Mouse (Mus musculus): ENCODE results near the gene Med4. TPM values are rescaled to one million over a fixed set of nuclear protein-coding genes. Genes with fewer than 3 reads are reported as not detected.
"Not testable (repeated sequence)": the region's sequence is repeated elsewhere in the genome, so short reads cannot be mapped to it uniquely, and the experiment has no call there.

The Med4 gene
- total RNA-seq, 2 experiments from 2014 or later, result 15.4 to 20.1 TPM

DNA sequence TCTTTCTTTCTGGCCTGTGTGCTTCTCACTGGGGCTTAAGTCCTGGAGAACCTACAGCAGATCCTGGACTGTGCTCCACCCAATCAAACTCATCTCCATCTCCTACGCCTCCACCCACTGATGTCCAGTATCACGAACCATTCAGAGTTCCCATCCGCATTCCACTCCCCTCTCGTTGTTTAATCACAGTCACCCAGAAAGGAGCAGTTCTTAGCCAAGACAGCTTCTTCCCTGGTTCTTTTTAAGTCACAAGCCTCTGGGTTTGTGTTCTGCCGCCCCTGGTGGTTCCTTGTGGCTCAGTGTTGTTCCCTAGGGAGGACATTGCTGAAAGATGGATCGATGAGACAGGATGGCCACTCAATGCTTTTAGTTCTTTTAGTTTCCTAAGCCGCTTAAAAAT is 14.1 kb upstream of the Med4 start:
- no peak for ATAC-seq (replicated peaks; ENCODE audit: low FRiP score, poor library complexity, severe bottlenecking)

DNA sequence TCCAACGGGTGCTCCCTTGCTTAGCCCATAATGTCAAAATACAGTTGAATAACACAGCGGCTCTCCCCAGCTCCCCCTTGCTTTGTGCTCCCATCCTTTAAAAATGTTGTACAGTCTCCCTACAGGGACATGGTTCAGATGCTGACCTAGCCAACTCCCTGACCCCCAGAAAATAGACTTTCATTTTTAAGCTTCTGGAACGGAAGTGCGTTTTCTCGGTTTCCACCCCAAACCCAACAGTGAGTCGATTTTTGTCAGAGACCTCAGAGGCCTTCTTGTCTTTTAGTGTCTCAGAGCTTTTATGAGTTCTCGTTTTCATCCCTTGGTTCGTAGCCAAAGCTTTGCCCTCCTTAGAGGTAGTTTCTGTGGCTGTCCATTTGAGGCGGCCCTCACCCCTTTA is 8.5 kb upstream of the Med4 start:
- ATAC-seq (replicated peaks; ENCODE audit: low FRiP score, poor library complexity, severe bottlenecking), result no peak

DNA sequence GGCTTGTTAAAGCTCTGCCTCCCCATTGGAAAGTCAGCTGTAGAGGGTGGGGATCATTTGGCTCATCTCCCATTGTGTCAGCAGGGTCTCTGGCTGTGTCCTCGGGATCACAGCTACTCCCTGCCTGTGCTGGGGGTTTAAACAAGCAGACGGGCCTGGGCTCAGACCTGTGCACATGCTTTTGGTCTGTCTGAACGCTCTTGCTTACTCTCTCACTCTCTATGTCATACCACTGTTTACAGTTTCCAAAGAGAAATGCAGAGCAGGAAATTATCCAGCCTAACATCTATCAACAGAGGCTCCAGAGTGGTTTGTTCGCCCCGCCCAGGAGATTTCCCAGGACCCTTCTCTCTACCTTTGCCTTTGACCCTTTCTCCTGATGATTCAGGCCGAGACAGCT is 8.1 kb upstream of the Med4 start:
- no peak for ATAC-seq (replicated peaks; ENCODE audit: low FRiP score, poor library complexity, severe bottlenecking)

DNA sequence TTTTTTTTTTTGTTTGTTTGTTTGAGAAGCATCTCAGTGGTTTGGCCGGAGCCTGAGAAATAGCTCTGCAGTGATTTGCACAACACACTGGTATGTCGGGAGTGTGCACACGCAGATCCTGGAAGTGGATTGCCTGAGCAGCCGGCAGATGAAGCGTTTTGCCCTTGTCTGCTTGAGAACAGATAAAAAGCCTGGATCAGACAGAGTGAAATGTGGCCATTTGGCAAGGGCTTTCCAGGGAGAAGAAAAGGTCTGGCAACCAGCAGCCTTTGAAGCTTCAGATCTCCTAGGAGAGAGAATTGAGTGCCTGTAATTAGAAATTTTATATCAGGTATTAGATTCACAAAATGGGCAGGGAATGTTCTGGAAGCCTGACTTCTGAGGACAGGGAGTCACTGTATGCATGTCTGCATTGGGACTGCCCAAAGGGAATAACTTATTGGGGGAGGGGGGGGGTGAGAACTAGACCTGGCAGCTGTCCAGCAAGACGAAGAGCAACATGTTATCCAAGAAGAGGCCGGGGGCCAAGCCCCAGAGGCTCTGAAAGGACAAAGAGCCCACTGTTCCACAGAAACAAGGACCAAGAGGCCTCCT is 7.1 kb upstream of the Med4 start:
- ATAC-seq (replicated peaks; ENCODE audit: low FRiP score, poor library complexity, severe bottlenecking), result no peak

DNA sequence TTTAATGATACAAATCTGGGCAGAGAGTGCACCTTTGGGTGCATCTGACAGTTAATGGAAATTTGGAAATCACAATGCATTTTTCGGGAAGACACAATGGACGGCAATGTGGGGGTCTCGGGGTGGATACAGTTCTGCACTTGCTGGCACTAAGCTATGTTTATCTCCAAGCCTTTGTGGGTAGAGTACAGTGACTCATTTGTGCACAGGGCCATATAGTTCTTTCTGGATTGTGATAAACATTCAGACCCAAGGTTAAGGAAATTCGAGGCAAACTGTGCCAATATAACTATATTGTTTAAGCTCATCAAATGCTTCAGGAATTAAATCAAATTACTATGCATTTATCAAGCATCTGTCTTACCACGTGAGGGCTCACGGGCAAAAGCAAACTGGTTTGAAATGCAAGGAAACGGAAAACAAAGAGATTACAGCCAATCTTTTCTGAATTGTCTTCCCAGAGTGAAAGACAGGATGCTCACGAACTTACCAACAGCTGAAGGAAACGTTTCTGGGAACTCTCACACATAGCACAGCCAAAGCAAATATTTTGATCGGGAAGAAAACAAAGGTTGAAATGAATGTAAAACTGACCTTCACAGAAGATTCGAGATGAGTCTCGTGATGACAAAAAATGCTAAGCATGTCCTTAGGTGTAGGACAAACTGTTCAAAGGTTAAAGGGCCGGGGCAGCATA is 6.4 kb upstream of the Med4 start:
- ATAC-seq (replicated peaks; ENCODE audit: low FRiP score, poor library complexity, severe bottlenecking), result no peak

DNA sequence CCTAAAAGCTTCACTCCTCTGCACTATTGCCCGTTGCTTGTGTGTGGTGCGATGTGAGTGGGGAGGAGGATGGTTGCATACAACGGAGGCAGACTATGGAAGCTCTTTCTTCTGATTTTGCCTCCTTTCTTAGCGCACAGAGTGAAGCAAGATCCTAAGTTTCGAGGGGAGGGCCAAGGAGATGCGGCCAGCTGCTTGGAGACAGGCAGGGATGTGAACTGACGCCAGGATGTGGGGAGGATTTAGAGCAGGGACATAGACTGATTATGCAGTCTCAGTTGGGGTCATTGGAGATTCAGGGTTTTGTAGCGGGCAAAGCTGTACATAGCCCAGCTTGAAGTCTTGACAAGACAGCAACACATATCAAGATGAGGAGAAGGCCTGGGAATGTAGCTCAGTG is 3.5 kb upstream of the Med4 start:
- no peak for ATAC-seq (replicated peaks; ENCODE audit: low FRiP score, poor library complexity, severe bottlenecking)

DNA sequence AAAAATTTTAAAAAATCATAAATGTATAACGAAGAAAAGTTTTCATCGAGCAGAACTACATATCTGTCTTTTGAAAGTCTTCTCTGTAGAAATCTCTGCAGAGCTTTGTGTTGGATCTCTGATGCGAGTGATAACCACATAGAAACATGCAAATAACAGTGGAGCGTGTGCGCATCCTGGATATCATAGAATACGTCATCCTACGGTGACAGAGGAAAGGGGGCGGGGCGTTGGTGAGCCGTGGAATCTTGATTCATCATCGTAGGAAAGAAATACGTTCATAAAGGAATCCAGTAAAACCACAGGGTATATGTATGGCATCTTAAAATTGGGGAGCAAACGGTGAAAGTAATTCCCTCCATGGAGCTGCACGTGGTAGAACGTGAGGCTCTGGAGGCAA is 2.6 kb upstream of the Med4 start:
- ATAC-seq (replicated peaks; ENCODE audit: low FRiP score, poor library complexity, severe bottlenecking), result no peak

DNA sequence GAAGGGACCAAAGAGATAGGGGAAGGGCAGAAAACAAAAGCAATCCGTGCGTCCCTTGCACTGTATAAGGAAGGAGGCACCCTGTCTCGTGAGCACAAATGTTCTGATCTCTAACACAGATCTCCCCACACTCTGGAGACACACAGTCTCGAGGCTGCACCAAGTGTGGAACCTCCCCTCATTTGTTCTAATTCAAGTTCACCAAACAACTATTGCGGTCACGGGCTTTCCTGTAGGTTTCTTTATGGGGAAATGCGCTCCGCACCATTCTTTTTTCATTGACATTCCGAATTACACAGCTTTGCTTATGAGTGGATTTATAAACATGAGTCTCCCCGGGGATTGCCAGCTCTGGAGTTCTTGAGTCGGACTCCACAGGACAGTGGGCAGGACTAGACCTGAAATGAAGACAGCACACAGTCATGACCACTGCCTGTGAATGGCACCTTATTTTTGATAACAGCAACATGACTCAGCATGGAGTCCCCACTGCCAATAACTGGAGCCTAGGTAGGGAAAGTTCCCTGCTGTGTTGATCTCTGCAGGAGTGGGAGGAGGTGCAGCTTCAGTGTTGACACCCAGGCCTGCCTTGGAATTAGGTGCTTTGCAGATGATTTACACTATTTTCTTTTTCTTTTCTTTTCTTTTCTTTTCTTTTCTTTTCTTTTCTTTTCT is 2.0 kb upstream of the Med4 start:
- peak; percentile 31; the same call in 1 of the 2 replicates for ATAC-seq (replicated peaks; ENCODE audit: low FRiP score, poor library complexity, severe bottlenecking)

DNA sequence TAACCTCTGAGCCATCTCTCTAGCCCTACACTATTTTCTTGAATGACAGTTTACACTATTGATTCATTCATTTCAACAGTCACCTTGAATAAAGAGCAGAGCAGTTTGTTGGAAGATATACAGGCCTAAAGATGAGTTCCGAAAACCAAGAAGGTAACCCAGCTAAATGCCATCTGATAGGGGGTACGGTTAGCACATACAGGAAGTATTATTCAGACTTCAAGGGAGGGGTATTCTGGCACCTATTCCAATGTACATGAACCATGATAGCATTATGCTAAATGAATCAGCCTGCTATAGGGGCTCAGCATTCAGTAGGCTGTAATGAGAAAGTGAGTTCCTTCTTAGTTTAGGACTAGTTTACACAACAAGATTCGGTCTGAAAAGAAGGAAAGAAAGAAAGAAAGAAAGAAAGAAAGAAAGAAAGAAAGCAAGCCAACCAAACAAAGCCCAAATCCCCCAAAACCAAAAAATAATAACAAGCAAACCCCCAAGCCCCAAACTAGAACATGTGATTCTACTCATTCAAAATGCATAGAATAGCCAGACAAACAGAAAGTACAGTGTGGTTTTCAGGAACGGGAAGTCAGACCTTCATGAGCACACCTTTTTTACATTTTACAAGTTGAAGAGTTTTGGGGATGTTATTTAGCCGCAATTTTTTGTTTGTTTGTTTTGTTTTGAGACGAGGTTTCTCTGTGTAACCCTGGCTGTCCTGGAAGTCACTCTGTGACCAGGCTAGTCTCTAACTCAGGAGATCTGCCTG is 1.0 kb upstream of the Med4 start:
- no peak for ATAC-seq (replicated peaks; ENCODE audit: low FRiP score, poor library complexity, severe bottlenecking)

DNA sequence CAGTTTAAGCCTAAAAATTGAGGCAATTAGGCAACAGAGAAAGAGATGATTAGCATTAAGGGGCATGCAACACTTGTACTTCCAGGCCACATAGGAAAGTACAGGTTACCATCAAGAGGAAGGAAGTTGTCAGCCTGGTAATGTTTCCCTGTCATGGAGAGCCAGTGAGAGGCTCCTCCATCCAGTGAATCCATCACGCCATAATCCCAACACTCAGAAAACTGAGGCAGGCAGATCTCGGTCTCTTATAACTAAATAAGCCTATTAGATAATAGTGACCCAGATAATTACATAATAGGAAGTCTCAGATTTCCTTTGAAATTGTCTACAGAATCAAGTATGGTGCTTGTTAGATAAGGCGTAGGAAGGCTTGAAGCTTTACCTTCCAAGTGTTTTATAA is 14.3 kb downstream of the Med4 start:
- ATAC-seq (replicated peaks; ENCODE audit: low FRiP score, poor library complexity, severe bottlenecking), result no peak

DNA sequence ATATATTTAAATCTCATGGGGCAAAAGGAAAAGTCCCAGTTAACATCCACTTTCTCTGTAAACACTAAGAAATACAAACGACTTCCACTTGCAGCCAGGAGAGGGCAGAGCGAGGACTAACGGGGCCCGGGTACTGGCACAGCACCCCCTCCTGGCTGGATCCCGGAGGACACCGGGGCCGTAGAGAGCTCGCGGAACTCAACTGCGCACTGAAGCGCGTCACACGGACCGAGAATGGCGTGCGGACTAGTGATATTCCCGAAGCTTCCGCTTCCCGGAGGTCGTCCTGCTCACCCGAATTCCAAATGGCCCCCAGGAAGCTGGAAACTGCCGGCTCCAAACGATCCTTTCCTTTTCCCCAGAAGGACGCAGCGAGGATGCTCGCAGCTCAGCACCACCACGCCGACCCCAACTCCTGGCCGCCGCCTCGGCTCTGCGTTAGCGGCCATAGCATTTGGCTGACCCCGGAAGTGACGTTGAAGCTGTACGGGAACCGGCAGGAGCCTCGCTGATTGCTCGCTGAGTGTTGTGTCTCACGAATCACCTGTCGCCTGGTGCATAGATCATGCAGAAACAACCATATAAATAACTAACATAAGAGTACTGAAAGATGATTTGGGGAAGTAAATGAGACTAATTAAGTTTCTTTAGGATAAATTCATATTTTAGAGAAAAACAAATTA is 15.1 kb downstream of the Med4 start, which contains the start of gene Sucla2:
Sucla2 (plus strand) TSS at position 554 of the 683 bp plus-strand sequence.
- ATAC-seq (replicated peaks; ENCODE audit: low FRiP score, poor library complexity, severe bottlenecking), result peak; percentile 100

DNA sequence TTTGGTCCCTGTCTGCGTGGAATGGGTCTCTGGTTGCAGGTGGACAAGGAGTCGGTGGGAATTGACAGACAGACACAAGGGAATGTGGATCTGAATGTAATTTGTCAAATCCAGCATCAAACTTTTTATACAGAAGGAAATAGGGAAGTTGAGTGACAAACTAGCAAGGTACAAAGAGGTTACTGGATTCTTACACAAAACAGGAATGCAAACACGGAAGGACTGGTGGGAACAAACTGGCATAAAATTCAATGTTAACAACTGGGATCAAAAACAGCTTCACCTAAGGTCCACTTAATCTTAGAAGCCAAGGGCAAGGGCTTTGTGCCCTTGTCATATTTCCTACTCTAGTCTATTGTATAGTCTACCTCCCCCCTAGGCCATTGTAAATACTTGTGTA is 18.8 kb downstream of the Med4 start:
- not testable (repeated sequence) for ATAC-seq (replicated peaks; ENCODE audit: low FRiP score, poor library complexity, severe bottlenecking)

DNA sequence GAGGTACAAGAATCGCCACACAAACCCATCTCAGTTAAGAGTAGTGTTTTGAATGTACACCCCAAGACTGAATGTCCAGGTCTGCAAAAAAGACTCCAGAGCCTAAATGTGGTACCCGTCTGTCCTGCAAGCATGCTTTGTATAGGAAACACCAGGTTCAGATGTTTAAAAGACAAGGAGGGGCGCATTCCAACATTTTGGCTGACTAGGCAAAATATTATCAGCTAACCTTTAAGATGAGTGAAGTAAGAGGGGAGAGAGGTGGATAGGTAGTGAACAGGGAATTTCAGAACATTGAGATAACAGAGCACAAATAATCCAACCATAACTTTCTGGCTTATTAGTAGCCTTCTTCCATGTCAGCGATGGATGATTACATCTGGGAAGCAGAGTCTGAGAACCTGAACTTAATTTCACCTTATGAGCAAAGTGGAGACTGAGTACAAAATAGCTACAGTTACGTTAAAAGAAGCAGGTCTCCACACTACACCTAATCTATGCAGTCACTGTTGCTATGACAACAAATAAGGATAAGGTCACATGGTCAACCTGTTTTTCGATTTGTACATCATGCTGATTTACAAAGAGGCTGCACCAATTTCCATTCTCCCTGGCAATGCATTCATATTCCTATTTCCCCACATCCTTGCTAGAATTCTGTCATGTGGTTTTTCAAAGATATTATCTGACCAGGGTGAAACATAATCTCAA is 24.1 kb downstream of the Med4 start:
- no peak for ATAC-seq (replicated peaks; ENCODE audit: low FRiP score, poor library complexity, severe bottlenecking)

DNA sequence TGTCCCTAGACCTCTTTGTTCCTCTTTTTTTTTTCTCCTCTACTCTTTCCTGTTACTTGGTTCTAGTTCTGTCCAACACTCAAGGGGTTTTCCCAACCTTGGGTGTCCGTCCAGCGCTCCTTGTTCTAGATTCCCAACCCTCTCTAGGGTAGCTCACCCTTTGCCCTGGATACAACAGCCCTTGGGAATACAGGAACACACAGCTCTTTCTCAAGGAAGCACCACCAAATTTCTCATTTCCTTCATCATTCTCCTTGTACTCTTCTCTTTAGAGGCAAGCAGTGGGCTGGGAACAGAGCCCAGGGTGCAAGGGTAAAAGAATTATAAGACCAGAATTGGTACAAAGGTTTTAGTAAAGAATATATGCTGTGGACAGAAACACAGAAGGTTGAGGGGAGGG is 25.8 kb downstream of the Med4 start:
- no peak for ATAC-seq (replicated peaks; ENCODE audit: low FRiP score, poor library complexity, severe bottlenecking)

DNA sequence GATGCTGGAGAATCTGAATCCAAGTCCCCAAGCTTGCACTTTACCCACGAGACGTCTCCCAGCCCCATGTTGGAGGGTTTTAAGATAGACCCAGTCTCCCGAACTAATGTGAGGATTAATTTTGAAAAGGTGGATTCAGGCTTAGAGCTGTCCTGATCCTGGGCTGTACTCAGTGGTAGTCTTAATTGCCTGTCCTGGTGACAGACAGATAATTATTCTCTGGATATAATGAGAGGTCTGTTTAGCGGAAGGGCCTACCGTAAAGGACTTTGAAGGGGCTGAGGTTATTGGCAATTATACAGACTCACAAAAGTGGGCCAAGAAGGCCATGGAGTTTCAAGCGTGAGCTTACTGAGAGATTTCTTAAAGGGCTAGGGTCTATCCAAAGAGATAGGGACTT is 34.0 kb downstream of the Med4 start:
- no peak for ATAC-seq (replicated peaks; ENCODE audit: low FRiP score, poor library complexity, severe bottlenecking)

DNA sequence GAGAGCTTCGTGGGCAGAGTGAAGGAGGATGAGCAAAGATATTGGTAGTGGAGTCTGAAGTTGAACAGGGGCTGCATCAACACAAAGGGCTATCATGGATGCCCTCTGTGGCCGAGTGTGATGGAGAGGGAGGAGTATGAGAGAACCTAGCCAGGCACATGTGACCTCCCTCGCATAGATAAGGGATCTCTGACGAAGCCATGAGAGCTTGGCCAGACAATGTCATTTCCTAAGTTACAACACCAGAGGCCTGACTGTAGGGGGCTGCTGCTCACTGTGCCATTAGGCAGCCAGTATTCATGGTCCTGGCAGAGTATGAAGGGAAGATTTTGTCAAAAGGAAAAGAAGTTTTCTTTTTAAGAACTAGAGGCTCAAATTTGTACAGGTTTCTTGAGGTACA is 37.2 kb downstream of the Med4 start:
- ATAC-seq (replicated peaks; ENCODE audit: low FRiP score, poor library complexity, severe bottlenecking), result no peak

DNA sequence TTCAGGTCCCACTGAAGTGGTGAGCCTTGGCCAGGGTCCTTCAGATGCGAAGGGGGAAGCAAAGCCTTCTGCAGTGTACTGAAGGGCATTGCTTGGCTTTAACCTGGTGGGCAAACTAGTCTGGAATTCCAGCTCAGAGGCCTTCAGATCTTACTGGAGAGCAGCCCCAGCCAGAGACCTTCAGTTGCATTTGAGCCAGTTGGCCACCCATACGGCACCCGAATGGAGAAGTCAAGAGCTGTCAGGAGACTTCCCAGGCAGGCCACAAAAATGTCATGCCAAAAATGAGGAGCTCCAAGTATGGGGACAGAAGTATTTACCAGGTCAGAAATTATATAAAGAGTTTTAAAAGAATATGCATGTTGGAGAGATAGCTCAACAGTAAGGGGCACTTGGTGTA is 38.2 kb downstream of the Med4 start, which contains the start of gene Nudt15:
Nudt15 (minus strand) TSS at position 192 of the 400 bp plus-strand sequence.
- no peak for ATAC-seq (replicated peaks; ENCODE audit: low FRiP score, poor library complexity, severe bottlenecking)

DNA sequence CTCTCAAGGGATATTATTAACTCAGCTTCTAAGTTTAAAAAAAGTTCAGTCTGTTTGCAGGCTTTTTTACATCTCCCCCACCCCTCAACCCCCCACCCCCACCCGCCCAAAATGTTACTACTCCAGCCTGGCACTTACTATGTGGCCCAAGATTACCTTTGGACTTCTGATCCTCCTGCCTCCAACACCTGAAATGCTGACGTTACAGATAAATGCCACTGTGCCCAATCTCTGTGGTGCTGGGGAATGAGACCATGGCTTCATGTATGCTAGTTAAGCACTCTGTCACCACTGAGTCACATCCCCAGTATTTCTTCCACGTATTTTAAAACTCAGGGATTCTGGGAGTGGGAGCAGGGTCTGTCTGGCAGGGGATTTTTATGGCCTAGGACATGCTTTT is 40.5 kb downstream of the Med4 start:
- no peak for ATAC-seq (replicated peaks; ENCODE audit: low FRiP score, poor library complexity, severe bottlenecking)

DNA sequence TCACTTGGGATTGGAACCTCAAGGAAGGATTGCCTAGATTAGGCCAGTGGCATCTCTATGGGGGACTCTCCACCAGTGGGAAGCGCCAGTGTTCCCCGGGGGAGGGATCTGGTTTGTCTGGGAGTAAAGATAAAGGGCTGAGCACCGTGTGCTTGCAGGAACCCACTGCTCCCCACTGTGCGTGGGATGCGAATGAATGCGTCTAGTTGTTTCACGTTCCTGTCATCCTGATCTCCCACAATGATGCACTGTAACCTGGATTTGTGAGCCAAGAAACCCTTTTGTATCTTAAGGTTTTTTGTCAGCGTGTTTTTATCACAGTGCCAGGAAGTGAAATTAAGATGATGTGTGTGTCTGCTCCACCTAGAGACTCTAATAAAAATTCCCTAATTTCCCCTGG is 40.9 kb downstream of the Med4 start:
- no peak for ATAC-seq (replicated peaks; ENCODE audit: low FRiP score, poor library complexity, severe bottlenecking)
